Mouse (Mus musculus) cerebellum, adult 18-20 months (tissue): ENCODE measurements at regions not wholly inside any gene's neighbourhood (a gene's known extent, or its start where the extent isn't known, plus 50 kb on each side); places are given as distances from the start of the nearest gene placed in this dataset.
A peak's percentile ranks its signal among the peaks of the same experiment; 100 is the strongest.

Experiments used
- DNase-seq, 2 experiments: peaks; one replicate each; pipeline ENCODE4 v3.0.0; 2021

DNA sequence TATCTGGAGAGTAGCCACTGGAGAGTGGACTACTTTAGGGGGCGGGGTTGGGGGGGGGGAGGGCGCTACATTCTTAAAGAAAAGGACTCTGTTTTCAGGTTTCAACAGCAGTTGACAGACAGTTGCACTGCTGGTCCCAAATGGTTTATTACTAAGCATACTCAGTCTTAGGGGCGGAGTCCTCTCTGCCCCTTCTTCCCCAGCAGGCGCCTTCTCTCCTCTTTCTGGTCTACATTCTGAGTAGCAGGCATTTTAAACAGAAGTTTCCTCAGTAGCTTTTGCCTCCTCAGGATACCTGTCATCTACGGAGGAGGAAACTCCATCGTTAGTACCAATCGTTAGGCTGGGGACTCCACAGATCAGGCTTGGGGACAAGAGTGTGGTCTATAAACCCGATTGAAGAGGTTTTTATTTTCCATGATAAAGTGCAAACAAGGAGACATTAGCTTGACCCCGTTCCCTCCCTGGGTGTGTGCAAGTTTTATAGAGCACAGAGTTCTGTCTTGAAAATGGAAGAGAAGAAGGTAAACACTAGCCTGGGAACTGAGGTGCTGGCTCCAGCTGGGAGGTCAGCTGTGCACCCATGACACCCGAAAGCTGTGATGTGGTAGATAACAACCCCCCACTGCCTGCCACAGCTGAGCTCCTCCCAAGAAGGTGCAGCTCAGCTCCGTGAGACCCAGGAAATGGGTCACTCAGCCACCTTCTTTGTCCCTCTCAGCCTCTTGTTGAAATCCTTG is 107.8 kb downstream of the Btg1 start:
- no peak for DNase-seq

- no peak for DNase-seq
Measured at GRCm38 (mm10) chr10:96726801-96727780, 110.3 kb downstream of the Btg1 start.

GRCm38 (mm10) chr10:96733581-96733980 is 116.8 kb downstream of the Btg1 start:
- DNase-seq: no peak

GRCm38 (mm10) chr10:96735146-96735545 is 118.3 kb downstream of the Btg1 start:
- no peak for DNase-seq

DNA sequence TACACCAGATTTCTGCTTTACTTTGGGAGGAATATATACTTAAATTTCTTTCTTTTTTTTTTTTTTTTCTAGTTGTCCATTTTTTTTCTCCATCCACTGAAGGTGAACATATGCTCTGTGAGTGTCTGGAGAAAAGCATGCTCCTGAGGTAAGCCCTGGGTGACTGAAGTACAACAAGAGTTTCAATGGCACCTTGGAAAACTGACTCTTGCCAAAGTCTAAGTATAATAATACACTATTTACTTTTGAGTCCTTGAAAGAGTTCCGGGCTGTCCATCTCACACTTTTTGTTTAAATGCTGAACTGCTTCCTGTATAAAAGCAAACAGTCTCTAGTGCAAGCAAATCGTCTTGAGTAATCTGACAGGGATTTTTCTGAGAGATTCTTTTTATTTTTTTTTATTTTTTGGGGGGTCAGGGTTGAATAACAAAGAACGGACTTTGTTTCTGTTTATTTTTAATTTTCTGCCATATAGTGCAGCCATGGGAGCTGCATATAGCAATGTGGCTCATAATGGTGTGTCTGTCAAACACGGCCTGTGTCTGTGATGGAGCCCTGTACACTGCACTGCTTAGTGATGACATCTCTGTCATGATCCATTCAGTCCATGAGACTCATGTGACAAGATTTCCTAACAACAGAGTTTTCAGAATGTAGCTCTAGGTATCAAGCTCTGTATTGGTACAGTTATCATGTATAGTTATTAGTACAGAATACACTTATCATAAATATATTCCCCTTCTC is 119.3 kb downstream of the Btg1 start:
- no peak for DNase-seq

GRCm38 (mm10) chr10:96737972-96738371 is 121.2 kb downstream of the Btg1 start:
- DNase-seq: no peak

DNA sequence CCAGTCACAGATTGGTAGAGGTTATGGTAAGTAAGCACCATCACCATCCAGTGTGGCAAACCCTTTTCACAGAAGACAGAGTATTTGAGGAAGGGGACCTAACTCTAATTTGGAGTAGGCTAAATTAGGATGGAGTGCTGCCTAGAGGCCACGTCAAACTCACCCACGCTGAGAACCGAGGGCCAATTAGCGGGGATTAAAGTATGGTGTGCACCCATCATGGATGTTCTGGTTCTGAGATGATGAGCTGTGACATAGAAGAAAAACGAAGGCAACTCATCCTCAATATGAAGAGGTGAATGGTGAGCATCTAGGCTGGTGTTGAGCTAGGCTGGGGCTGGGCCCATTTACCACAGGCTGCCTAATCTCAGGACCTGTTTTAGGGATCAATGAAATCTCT is 121.8 kb downstream of the Btg1 start:
- no peak for DNase-seq

DNA sequence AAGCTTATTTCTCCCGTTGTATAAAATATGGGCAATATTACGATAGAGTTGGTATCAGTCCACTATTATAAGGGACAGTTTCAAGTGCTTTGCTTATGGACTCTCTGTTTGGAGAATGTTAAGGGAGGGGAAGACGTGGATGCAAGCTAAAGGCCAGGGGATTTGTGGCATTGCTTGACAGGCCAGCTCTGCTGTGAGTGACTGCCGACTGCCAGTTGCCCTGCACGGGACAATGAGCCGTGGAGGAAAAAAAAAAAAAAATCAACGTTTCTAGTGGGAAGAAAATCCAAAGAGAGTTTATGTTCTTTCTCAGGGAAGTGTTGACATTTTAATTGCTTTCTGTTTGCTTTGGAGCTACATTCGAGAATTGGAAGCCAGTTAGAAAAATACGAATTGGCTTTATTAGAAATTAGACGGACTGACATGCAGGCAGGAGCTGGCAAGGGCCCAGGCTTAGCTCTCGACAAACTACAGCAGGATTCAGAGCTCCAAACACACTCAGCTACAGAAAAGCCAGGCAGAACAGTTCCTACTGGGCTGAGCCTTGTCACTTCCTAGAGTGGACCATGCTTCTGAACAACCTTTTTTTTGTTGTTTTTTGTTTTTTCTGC is 127.5 kb downstream of the Btg1 start:
- peak; percentile 55 to 67 for DNase-seq

- no peak for DNase-seq
Measured at GRCm38 (mm10) chr10:96747015-96747663, 130.3 kb downstream of the Btg1 start.

- peak; percentile 55 to 73 for DNase-seq
Measured at GRCm38 (mm10) chr10:96750861-96751260, 134.1 kb downstream of the Btg1 start.

GRCm38 (mm10) chr10:96751580-96752264 is 134.9 kb downstream of the Btg1 start:
- peak; percentile 66 to 68 for DNase-seq

GRCm38 (mm10) chr10:96752531-96752930 is 135.7 kb downstream of the Btg1 start:
- no peak for DNase-seq

- DNase-seq: no peak
Measured at GRCm38 (mm10) chr10:96753521-96753920, 136.7 kb downstream of the Btg1 start.

GRCm38 (mm10) chr10:96755674-96756073 is 138.9 kb downstream of the Btg1 start:
- DNase-seq: no peak

DNA sequence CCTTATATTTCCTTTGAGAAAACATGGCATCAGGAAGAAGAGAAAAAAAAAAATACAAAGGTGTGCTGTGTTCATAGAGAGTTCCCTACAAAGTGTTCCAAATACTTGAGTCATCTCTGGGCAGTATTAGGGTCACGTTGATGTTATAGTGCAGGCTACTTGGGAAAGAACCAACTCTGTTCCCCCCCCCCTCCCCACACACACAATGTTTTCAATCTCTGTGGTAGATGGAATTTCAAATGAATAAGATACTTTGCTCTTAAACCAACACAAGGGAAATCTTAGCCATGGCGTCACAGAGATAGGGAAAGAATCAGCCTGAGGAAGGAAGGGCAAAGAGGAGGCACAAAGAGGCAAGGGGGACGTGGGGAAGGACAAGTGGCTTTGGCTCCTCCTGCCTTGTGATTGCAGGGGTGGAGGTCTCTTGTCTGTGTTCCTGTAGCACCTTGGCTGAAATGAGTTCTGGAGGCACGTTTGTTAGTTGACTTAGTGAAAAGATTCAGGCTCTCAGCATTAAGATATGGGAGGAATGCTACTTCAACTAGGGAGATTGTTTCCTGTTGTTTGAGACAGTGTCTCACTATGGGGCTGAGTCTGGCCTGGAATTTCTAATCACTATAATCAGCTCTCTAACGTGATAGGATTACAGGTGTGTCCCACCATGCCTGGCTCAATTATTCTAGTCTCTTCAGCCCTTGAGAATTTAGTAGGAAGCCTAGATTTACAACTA is 139.7 kb downstream of the Btg1 start:
- no peak for DNase-seq

DNA sequence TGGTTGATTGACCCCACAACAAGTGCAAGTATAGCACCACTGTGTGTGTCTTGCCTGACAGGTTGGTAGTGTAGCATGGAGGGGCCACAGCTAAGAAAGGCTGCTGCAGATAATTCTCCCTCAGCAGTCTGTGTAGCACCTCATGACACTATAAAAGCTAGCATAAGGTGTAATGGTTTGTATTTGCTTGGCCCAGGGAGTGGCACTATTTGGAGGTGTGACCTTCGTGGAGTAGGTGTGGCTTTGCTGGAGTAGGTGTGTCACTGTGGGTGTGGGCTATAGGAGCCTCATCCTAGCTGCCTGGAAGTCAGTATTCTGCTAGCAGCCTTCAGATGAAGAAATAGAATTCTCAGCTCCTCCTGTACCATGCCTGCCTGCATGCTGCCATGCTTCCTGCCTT is 140.5 kb downstream of the Btg1 start:
- no peak for DNase-seq

DNA sequence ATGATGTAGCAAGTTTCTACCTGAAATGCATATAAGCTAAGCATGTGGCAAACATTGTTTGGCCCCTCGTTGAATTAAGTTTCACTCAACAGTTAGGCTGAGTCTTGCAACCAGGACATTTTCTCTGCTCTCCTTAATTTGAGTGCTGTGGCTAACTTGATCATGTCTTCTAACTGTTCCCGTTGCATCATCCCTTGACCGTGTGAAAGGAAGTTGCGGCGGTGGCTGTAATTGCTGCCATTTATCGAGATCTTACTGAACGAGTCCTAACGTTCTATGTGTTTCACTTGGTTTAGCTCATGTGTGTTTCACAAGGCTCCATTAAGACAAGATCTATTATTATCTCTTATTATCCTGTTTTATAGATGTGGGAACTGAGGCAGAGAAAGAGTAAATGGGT is 144.8 kb downstream of the Btg1 start:
- no peak for DNase-seq

GRCm38 (mm10) chr10:96765626-96766025 is 148.8 kb downstream of the Btg1 start:
- DNase-seq: no peak

- DNase-seq: no peak
Measured at GRCm38 (mm10) chr10:96778220-96778619, 161.4 kb downstream of the Btg1 start.

DNA sequence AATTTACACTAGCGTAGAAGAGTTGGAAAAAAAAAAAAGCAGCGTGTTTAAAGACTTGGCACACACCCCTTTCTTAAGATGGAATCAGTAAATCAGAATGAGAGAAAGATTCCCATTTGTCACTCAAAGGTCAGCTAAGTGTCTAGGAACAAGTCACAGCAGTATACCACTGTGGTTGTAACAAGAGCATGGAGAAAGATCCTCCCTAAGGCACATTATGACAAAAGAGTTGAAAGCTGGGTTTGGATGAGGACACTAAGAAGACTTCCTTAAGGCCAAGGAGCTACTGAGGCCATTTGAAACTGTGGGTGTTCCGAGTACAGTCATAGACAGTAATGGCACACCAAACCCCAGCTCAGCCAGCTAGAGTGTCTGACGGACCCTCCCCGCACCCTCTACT is 167.2 kb downstream of the Btg1 start:
- DNase-seq: no peak
